Mouse (Mus musculus): Measurements from ENCODE around the gene Rec8. TPM values are rescaled to one million over a fixed set of nuclear protein-coding genes. Genes with fewer than 3 reads are reported as not detected.

Gene Rec8
- polyA plus RNA-seq, 1 experiment from 2014 or later = 9.0 TPM

Other genes starting within 250 kb of the Rec8 start
- gene Dhrs4, start 139.3 kb upstream of the Rec8 start, polyA plus RNA-seq (2014; fragmentation: Nextera tagmentation; extraction: Ambion mirVana) = 12.4 and 14.1 TPM in 2 replicates
- gene Carmil3, start 127.4 kb upstream of the Rec8 start, polyA plus RNA-seq (2014; fragmentation: Nextera tagmentation; extraction: Ambion mirVana) = 30.0 and 31.1 TPM in 2 replicates
- 3.2 and 4.2 TPM in 2 replicates for gene Cpne6, start 107.6 kb upstream of the Rec8 start, polyA plus RNA-seq (2014; fragmentation: Nextera tagmentation; extraction: Ambion mirVana)
- 0.10 and 0.17 TPM in 2 replicates for gene Nrl, start 93.1 kb upstream of the Rec8 start, polyA plus RNA-seq (2014; fragmentation: Nextera tagmentation; extraction: Ambion mirVana)
- 17.5 and 19.2 TPM in 2 replicates for gene Pck2, start 77.8 kb upstream of the Rec8 start, polyA plus RNA-seq (2014; fragmentation: Nextera tagmentation; extraction: Ambion mirVana)
- gene Dcaf11, start 58.0 kb upstream of the Rec8 start, polyA plus RNA-seq (2014; fragmentation: Nextera tagmentation; extraction: Ambion mirVana) = 107 and 112 TPM in 2 replicates
- gene A730061H03Rik, start 57.6 kb upstream of the Rec8 start, polyA plus RNA-seq (2014; fragmentation: Nextera tagmentation; extraction: Ambion mirVana) = 1.4 TPM in 1 of 2 replicates, not detected in the other
- gene Fitm1, start 42.4 kb upstream of the Rec8 start, polyA plus RNA-seq (2014; fragmentation: Nextera tagmentation; extraction: Ambion mirVana) = 0.27 TPM in 1 of 2 replicates, not detected in the other
- gene Psme1, start 39.9 kb upstream of the Rec8 start, polyA plus RNA-seq (2014; fragmentation: Nextera tagmentation; extraction: Ambion mirVana) = 192 and 207 TPM in 2 replicates
- 37.2 and 39.2 TPM in 2 replicates for gene Emc9, start 32.7 kb upstream of the Rec8 start, polyA plus RNA-seq (2014; fragmentation: Nextera tagmentation; extraction: Ambion mirVana)
- 152 and 179 TPM in 2 replicates for gene Psme2, start 26.9 kb upstream of the Rec8 start, polyA plus RNA-seq (2014; fragmentation: Nextera tagmentation; extraction: Ambion mirVana)
- gene Rnf31, start 26.3 kb upstream of the Rec8 start, polyA plus RNA-seq (2014; fragmentation: Nextera tagmentation; extraction: Ambion mirVana) = 12.5 and 20.4 TPM in 2 replicates
- gene Irf9, start 14.5 kb upstream of the Rec8 start, polyA plus RNA-seq (2014; fragmentation: Nextera tagmentation; extraction: Ambion mirVana) = 7.4 and 8.0 TPM in 2 replicates
- gene Ipo4, start 17.9 kb downstream of the Rec8 start, polyA plus RNA-seq (2014; fragmentation: Nextera tagmentation; extraction: Ambion mirVana) = 110 and 114 TPM in 2 replicates
- gene Gm49378, start 19.9 kb downstream of the Rec8 start, polyA plus RNA-seq (2014; fragmentation: Nextera tagmentation; extraction: Ambion mirVana) = 1.5 and 2.8 TPM in 2 replicates
- 58.9 and 68.0 TPM in 2 replicates for gene Tm9sf1, start 25.8 kb downstream of the Rec8 start, polyA plus RNA-seq (2014; fragmentation: Nextera tagmentation; extraction: Ambion mirVana)
- 0.31 and 0.33 TPM in 2 replicates for gene Tssk4, start 32.1 kb downstream of the Rec8 start, polyA plus RNA-seq (2014; fragmentation: Nextera tagmentation; extraction: Ambion mirVana)
- 70.4 and 71.0 TPM in 2 replicates for gene Mdp1, start 42.5 kb downstream of the Rec8 start, polyA plus RNA-seq (2014; fragmentation: Nextera tagmentation; extraction: Ambion mirVana)
- 35.8 and 40.8 TPM in 2 replicates for gene Gmpr2, start 53.9 kb downstream of the Rec8 start, polyA plus RNA-seq (2014; fragmentation: Nextera tagmentation; extraction: Ambion mirVana)
- 544 and 612 TPM in 2 replicates for gene Nedd8, start 54.1 kb downstream of the Rec8 start, polyA plus RNA-seq (2014; fragmentation: Nextera tagmentation; extraction: Ambion mirVana)
- 24.3 and 25.1 TPM in 2 replicates for gene Tinf2, start 63.8 kb downstream of the Rec8 start, polyA plus RNA-seq (2014; fragmentation: Nextera tagmentation; extraction: Ambion mirVana)
- 0.14 and 0.25 TPM in 2 replicates for gene Tgm1, start 95.9 kb downstream of the Rec8 start, polyA plus RNA-seq (2014; fragmentation: Nextera tagmentation; extraction: Ambion mirVana)
- 46.2 and 48.8 TPM in 2 replicates for gene Rabggta, start 104.2 kb downstream of the Rec8 start, polyA plus RNA-seq (2014; fragmentation: Nextera tagmentation; extraction: Ambion mirVana)
- 70.8 and 72.3 TPM in 2 replicates for gene Dhrs1, start 127.7 kb downstream of the Rec8 start, polyA plus RNA-seq (2014; fragmentation: Nextera tagmentation; extraction: Ambion mirVana)
- 31.4 and 33.0 TPM in 2 replicates for gene Nop9, start 127.7 kb downstream of the Rec8 start, polyA plus RNA-seq (2014; fragmentation: Nextera tagmentation; extraction: Ambion mirVana)
- gene Cideb, start 140.4 kb downstream of the Rec8 start, polyA plus RNA-seq (2014; fragmentation: Nextera tagmentation; extraction: Ambion mirVana) = not detected in 2 replicates
- gene Ltb4r2, start 143.4 kb downstream of the Rec8 start, polyA plus RNA-seq (2014; fragmentation: Nextera tagmentation; extraction: Ambion mirVana) = 0.36 and 0.70 TPM in 2 replicates
- gene Ltb4r1, start 147.9 kb downstream of the Rec8 start, polyA plus RNA-seq (2014; fragmentation: Nextera tagmentation; extraction: Ambion mirVana) = 0.20 TPM in 1 of 2 replicates, not detected in the other
- gene Adcy4, start 166.1 kb downstream of the Rec8 start, polyA plus RNA-seq (2014; fragmentation: Nextera tagmentation; extraction: Ambion mirVana) = 5.0 and 5.8 TPM in 2 replicates
- 1.8 and 2.9 TPM in 2 replicates for gene Ripk3, start 170.8 kb downstream of the Rec8 start, polyA plus RNA-seq (2014; fragmentation: Nextera tagmentation; extraction: Ambion mirVana)
- 9.4 and 10.1 TPM in 2 replicates for gene Nfatc4, start 205.1 kb downstream of the Rec8 start, polyA plus RNA-seq (2014; fragmentation: Nextera tagmentation; extraction: Ambion mirVana)
- 10.8 and 11.7 TPM in 2 replicates for gene Nynrin, start 236.0 kb downstream of the Rec8 start, polyA plus RNA-seq (2014; fragmentation: Nextera tagmentation; extraction: Ambion mirVana)

All from hindbrain, embryonic 14.5 days (tissue).